Mouse (Mus musculus): ENCODE data around the gene 1810010D01Rik.

- TF ChIP-seq CTCF (IDR thresholded peaks at IDR 0.05; ENCODE audit: control insufficient read depth, insufficient read depth, insufficient read length), result no peak
- no peak for TF ChIP-seq USF1 (IDR thresholded peaks at IDR 0.05; ENCODE audit: low read depth)
- no peak for TF ChIP-seq CEBPB (IDR thresholded peaks at IDR 0.05; ENCODE audit: low read depth)
- TF ChIP-seq MAX (IDR thresholded peaks at IDR 0.05), result no peak
- TF ChIP-seq MYOG (IDR thresholded peaks at IDR 0.05; ENCODE audit: control insufficient read depth, extremely low read depth, insufficient read length), result no peak
- no peak for TF ChIP-seq MYOD1 (IDR thresholded peaks at IDR 0.05; ENCODE audit: control insufficient read depth, insufficient read length, low read depth)
Measured at GRCm38 (mm10) chr7:145182388-145182787, 25.5 kb downstream of the 1810010D01Rik start.

All from C2C12 (cell line).